Mouse (Mus musculus): ENCODE measurements around the gene Edar. TPM values are rescaled to one million over a fixed set of nuclear protein-coding genes. Genes with fewer than 3 reads are reported as not detected.

The Edar gene
- total RNA-seq, 2 experiments from 2014 or later = 0.49 to 0.50 TPM

- intact Hi-C loops (cut with DNase I) = no loop called here
Observed at GRCm38 (mm10) chr10:58610484-58611261, 64.8 kb downstream of the Edar start.

GRCm38 (mm10) chr10:58608858-58609257 is 66.6 kb downstream of the Edar start:
- intact Hi-C loops (cut with DNase I) = no loop called here

More at GRCm38 (mm10) chr10:58610484-58611261, 64.8 kb downstream of the Edar start:
- peak; percentile 21 to 25 for DNase-seq (ENCODE audit: low spot score in 2 of 2)

GRCm38 (mm10) chr10:58606356-58606755 is 69.1 kb downstream of the Edar start:
- intact Hi-C loops (cut with DNase I) = no loop called here

More at GRCm38 (mm10) chr10:58608858-58609257, 66.6 kb downstream of the Edar start:
- no peak for DNase-seq (ENCODE audit: low spot score in 2 of 2)

GRCm38 (mm10) chr10:58604779-58605178 is 70.7 kb downstream of the Edar start:
- peak in 1 of 2 experiments; percentile 30 for DNase-seq (ENCODE audit: low spot score in 2 of 2)

More at GRCm38 (mm10) chr10:58606356-58606755, 69.1 kb downstream of the Edar start:
- DNase-seq (ENCODE audit: low spot score in 2 of 2) = no peak

GRCm38 (mm10) chr10:58601946-58602345 is 73.5 kb downstream of the Edar start:
- no peak for DNase-seq (ENCODE audit: low spot score in 2 of 2)
- intact Hi-C loops (cut with DNase I) = no loop called here

More at GRCm38 (mm10) chr10:58604779-58605178, 70.7 kb downstream of the Edar start:
- intact Hi-C loops (cut with DNase I) = no loop called here

GRCm38 (mm10) chr10:58601431-58601901 is 74.0 kb downstream of the Edar start:
- intact Hi-C loops (cut with DNase I) = no loop called here
- peak in 1 of 2 experiments; percentile 32 for DNase-seq (ENCODE audit: low spot score in 2 of 2)

GRCm38 (mm10) chr10:58600983-58601382 is 74.5 kb downstream of the Edar start:
- no peak for DNase-seq (ENCODE audit: low spot score in 2 of 2)
- intact Hi-C loops (cut with DNase I) = no loop called here

- DNase-seq (ENCODE audit: low spot score in 2 of 2) = no peak
- intact Hi-C loops (cut with DNase I) = no loop called here
Observed at GRCm38 (mm10) chr10:58600151-58600550, 75.3 kb downstream of the Edar start.

- intact Hi-C loops (cut with DNase I) = no loop called here
- no peak for DNase-seq (ENCODE audit: low spot score in 2 of 2)
Observed at GRCm38 (mm10) chr10:58595821-58596220, 79.6 kb downstream of the Edar start.

- intact Hi-C loops (cut with DNase I) = no loop called here
- DNase-seq (ENCODE audit: low spot score in 2 of 2) = no peak
Observed at GRCm38 (mm10) chr10:58595197-58595596, 80.3 kb downstream of the Edar start.

- intact Hi-C loops (cut with DNase I) = no loop called here
- DNase-seq (ENCODE audit: low spot score in 2 of 2) = no peak
Observed at GRCm38 (mm10) chr10:58594486-58594885, 81.0 kb downstream of the Edar start.

GRCm38 (mm10) chr10:58585427-58586223 is 89.8 kb downstream of the Edar start:
- DNase-seq (ENCODE audit: low spot score in 2 of 2) = no peak
- intact Hi-C loops (cut with DNase I) = no loop called here

- no peak for DNase-seq (ENCODE audit: low spot score in 2 of 2)
- intact Hi-C loops (cut with DNase I) = loop anchor here (5.0 kb wide), 1 partner anchor 117 kb away; the partner anchor contains the start of gene Edar
Observed at GRCm38 (mm10) chr10:58560521-58560920, 114.9 kb downstream of the Edar start.

GRCm38 (mm10) chr10:58559901-58560300 is 115.6 kb downstream of the Edar start:
- intact Hi-C loops (cut with DNase I) = loop anchor here (5.0 kb wide), 1 partner anchor 117 kb away; the partner anchor contains the start of gene Edar
- DNase-seq (ENCODE audit: low spot score in 2 of 2) = peak in 1 of 2 experiments; percentile 11

GRCm38 (mm10) chr10:58559098-58559497 is 116.4 kb downstream of the Edar start:
- intact Hi-C loops (cut with DNase I) = no loop called here

GRCm38 (mm10) chr10:58554693-58555387 is 120.6 kb downstream of the Edar start:
- no peak for DNase-seq (ENCODE audit: low spot score in 2 of 2)
- intact Hi-C loops (cut with DNase I) = no loop called here

More at GRCm38 (mm10) chr10:58559098-58559497, 116.4 kb downstream of the Edar start:
- DNase-seq (ENCODE audit: low spot score in 2 of 2) = peak; percentile 15 to 37

Data from left cerebral cortex, postnatal 36 days (tissue).